Mouse (Mus musculus) heart, adult 2 months (tissue): ENCODE data around the gene Rasgef1b. TPM values are rescaled to one million over a fixed set of nuclear protein-coding genes. Genes with fewer than 3 reads are reported as not detected.

Source experiments
- DNase-seq, 2 experiments: peaks; one replicate each; pipeline ENCODE4 v3.0.0; 2021
- H3K27ac ChIP-seq: fragments of 200-600 bp; 2 replicates; pipeline ENCODE4 v1.8.1; 2022
- H3K27me3 ChIP-seq: fragments of 200-500 bp; 2 replicates; pipeline ENCODE4 v1.6.1; 2012; ENCODE audit warnings: mild to moderate bottlenecking, low read length, inconsistent platforms, mixed read lengths; ENCODE audit not compliant: control insufficient read depth, insufficient read depth
- H3K36me3 ChIP-seq: fragments of 200-500 bp; 2 replicates; pipeline ENCODE4 v1.6.1; 2012; ENCODE audit warnings: low read length, inconsistent platforms; ENCODE audit not compliant: control insufficient read depth, insufficient read depth
- H3K4me1 ChIP-seq: fragments of 200-500 bp; 2 replicates; pipeline ENCODE4 v1.6.1; 2011; ENCODE audit warnings: low read length; ENCODE audit not compliant: control insufficient read depth, insufficient read depth
- H3K4me3 ChIP-seq: fragments of 200-600 bp; 2 replicates; pipeline ENCODE4 v1.8.1; 2022
- H3K79me2 ChIP-seq: fragments of 200-500 bp; replicated peaks from 2 replicates; pipeline ENCODE4 v1.6.1; 2012; ENCODE audit warnings: mild to moderate bottlenecking, inconsistent platforms, low read length, moderate library complexity, mixed read lengths; ENCODE audit not compliant: control insufficient read depth, insufficient read depth
- H3K9ac ChIP-seq: fragments of 200-500 bp; 2 replicates; pipeline ENCODE4 v1.6.1; 2012; ENCODE audit warnings: low read depth, mild to moderate bottlenecking, control low read depth, inconsistent platforms, low read length, mixed read lengths
- CTCF ChIP-seq: fragments of 200-600 bp; IDR thresholded peaks from 2 replicates; pipeline ENCODE4 v1.8.1; 2022; ENCODE audit warnings: antibody characterized with exemption, mild to moderate bottlenecking, moderate library complexity
- EP300 ChIP-seq: fragments of 200-500 bp; IDR thresholded peaks from 2 replicates; pipeline ENCODE4 v1.6.1; 2011; ENCODE audit warnings: low read depth, low read length, control low read depth; ENCODE audit not compliant: insufficient read depth
- POLR2A ChIP-seq: fragments of 200-500 bp; IDR thresholded peaks from 2 replicates; pipeline ENCODE4 v1.6.1; 2011; ENCODE audit warnings: mild to moderate bottlenecking, low read depth, low read length, control low read depth; ENCODE audit not compliant: insufficient read depth
- WGBS: fragments of 180-500 bp; shearing (Covaris S2); methylation state at CpG from one replicate; pipeline ENCODE4 v1.1.7; 2018; 5-methylcytosine and 5-hydroxymethylcytosine counted together
- intact Hi-C: fragments of 180-260 bp; cut with DNase I; formaldehyde crosslinking; loops from one replicate; pipeline ENCODE4 v1.15.1; 2025
- polyA plus RNA-seq: library from polyadenylated mRNA; depleted of rRNA; stranded (reverse); fragments of >200 nt; gene quantifications from 2 replicates; pipeline ENCODE4 v1.2.3, GENCODE M21; 2012
- total RNA-seq, 2 experiments: library from RNA; stranded (reverse); gene quantifications; 2 replicates each; pipeline ENCODE4 v1.2.3; 2021

Gene Rasgef1b
- total and polyA plus RNA-seq, 3 experiments, result 4.3 to 17.7 (median 9.3) TPM

GRCm38 (mm10) chr5:99447481-99447880, 281.4 kb downstream of the Rasgef1b start:
- Histone ChIP-seq H3K79me2 (no peaks in the 10 kb centered on the region), H3K4me3 (no peak overlapping the region), H3K36me3 (no peaks in the 10 kb centered on the region), H3K27ac (no peak overlapping the region), H3K27me3 (no peaks in the 10 kb centered on the region), H3K4me1 (peaks cover 1% of the 10 kb centered on the region; the same call in 1 of the 2 replicates), H3K9ac (no peak overlapping the region)
- 90% methylated on average over 6 of the region's 6 CpGs for WGBS
- no peak for DNase-seq
- intact Hi-C loops, result no loop called here
- TF ChIP-seq POLR2A (no peak), CTCF (no peak), EP300 (no peak)

DNA sequence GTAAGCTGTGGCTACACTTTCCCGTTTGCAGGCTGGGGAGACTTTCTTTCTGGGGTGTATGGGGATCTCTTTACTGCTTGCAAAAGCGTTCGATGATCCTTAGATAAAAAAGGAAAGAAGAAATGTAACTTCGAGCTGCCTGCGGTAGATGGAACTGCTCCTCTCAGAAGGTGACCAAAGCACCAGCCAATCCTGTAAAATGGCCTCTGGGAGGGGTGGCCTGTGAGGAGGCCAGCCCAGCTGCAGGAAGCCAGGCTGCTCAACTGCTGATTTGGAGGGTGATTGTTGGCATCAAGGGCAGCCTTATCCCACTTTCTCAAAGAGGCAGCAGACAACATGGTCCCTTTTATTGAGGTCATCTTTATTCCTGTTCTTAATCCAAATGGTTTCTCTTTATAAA, 283.6 kb downstream of the Rasgef1b start:
- H3K27me3 ChIP-seq, result no peaks in the 10 kb centered on the region
- no peak overlapping the region for H3K27ac ChIP-seq
- no peaks in the 10 kb centered on the region for H3K79me2 ChIP-seq
- no peak for TF ChIP-seq EP300
- no peak for TF ChIP-seq POLR2A
- no peak for TF ChIP-seq CTCF
- no peaks in the 10 kb centered on the region; the same call in 1 of the 2 replicates for H3K4me1 ChIP-seq
- no peaks in the 10 kb centered on the region for H3K36me3 ChIP-seq
- DNase-seq, result no peak
- intact Hi-C loops, result no loop called here
- no peak overlapping the region for H3K4me3 ChIP-seq
- 82% methylated on average over 5 of the region's 5 CpGs for WGBS
- no peak overlapping the region for H3K9ac ChIP-seq

- intact Hi-C loops, result no loop called here
Observed at GRCm38 (mm10) chr5:99444777-99445176, 284.1 kb downstream of the Rasgef1b start.

GRCm38 (mm10) chr5:99440109-99440508, 288.8 kb downstream of the Rasgef1b start:
- TF ChIP-seq EP300 (no peak), POLR2A (no peak), CTCF (no peak)
- no peaks in the 10 kb centered on the region for H3K36me3 ChIP-seq
- no peak for DNase-seq
- H3K4me1 ChIP-seq, result no peaks in the 10 kb centered on the region
- no peaks in the 10 kb centered on the region for H3K27me3 ChIP-seq
- no peak overlapping the region for H3K4me3 ChIP-seq
- intact Hi-C loops, result no loop called here
- H3K9ac ChIP-seq, result no peak overlapping the region
- no peak overlapping the region for H3K27ac ChIP-seq
- WGBS, result 80% methylated on average over 6 of the region's 6 CpGs
- H3K79me2 ChIP-seq, result no peaks in the 10 kb centered on the region

More at GRCm38 (mm10) chr5:99444777-99445176, 284.1 kb downstream of the Rasgef1b start:
- H3K79me2 ChIP-seq, result no peaks in the 10 kb centered on the region
- H3K4me3 ChIP-seq, result no peak overlapping the region
- H3K27ac ChIP-seq, result no peak overlapping the region
- H3K27me3 ChIP-seq, result no peaks in the 10 kb centered on the region
- no peak overlapping the region for H3K9ac ChIP-seq
- H3K36me3 ChIP-seq, result no peaks in the 10 kb centered on the region
- DNase-seq, result no peak
- TF ChIP-seq EP300, result no peak
- no peak for TF ChIP-seq CTCF
- no peak for TF ChIP-seq POLR2A
- no peaks in the 10 kb centered on the region; the same call in 1 of the 2 replicates for H3K4me1 ChIP-seq
- 56% methylated on average over 7 of the region's 7 CpGs for WGBS

DNA sequence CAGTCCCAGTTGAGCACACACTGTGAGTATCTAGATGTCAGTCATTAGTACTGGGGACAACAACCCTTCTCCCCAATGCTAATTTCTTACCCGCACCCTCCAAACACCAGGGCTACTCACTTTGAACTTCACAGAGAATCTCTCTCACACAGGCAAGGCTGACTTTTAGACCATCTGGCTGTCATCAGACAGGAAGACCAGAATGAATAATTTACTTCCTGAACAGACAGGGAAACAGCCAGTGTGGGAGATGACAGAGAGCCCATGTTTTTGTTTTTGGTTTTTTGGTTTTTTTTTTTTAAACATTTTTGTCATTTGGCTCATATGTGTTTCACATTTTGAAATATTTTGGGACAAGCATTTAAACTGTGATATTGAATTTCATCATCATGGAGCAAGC, 290.3 kb downstream of the Rasgef1b start:
- Histone ChIP-seq H3K27ac (no peak overlapping the region), H3K4me3 (no peak overlapping the region), H3K27me3 (no peaks in the 10 kb centered on the region), H3K9ac (no peak overlapping the region), H3K79me2 (no peaks in the 10 kb centered on the region), H3K4me1 (no peaks in the 10 kb centered on the region), H3K36me3 (no peaks in the 10 kb centered on the region)
- intact Hi-C loops, result no loop called here
- DNase-seq, result no peak
- no peak for TF ChIP-seq POLR2A
- no peak for TF ChIP-seq EP300
- TF ChIP-seq CTCF, result no peak
- 55% methylated on average over 1 of the region's 1 CpGs for WGBS

- H3K4me1 ChIP-seq, result no peaks in the 10 kb centered on the region
- TF ChIP-seq CTCF, result no peak
- no peak for TF ChIP-seq POLR2A
- TF ChIP-seq EP300, result no peak
- WGBS, result 87% methylated on average over 4 of the region's 4 CpGs
- intact Hi-C loops, result no loop called here
- H3K9ac ChIP-seq, result no peak overlapping the region
- DNase-seq, result no peak
- H3K79me2 ChIP-seq, result no peaks in the 10 kb centered on the region
- H3K27ac ChIP-seq, result no peak overlapping the region
- no peaks in the 10 kb centered on the region for H3K36me3 ChIP-seq
- H3K27me3 ChIP-seq, result no peaks in the 10 kb centered on the region
- no peak overlapping the region for H3K4me3 ChIP-seq
Observed at GRCm38 (mm10) chr5:99434226-99434625, 294.6 kb downstream of the Rasgef1b start.
